Mouse (Mus musculus) gastrocnemius, postnatal 36 days (tissue): Measurements from ENCODE around the gene Pnrc2. TPM values are rescaled to one million over a fixed set of nuclear protein-coding genes. Genes with fewer than 3 reads are reported as not detected.
A peak's percentile ranks its signal among the peaks of the same experiment; 100 is the strongest.

Experiments used
- DNase-seq, 2 experiments: peaks; one replicate each; pipeline ENCODE4 v3.0.0; 2022
- intact Hi-C: fragments of 180-260 bp; cut with DNase I; formaldehyde crosslinking; loops from one replicate; pipeline ENCODE4 v1.15.1; 2025
- long read RNA-seq, 2 experiments: library from polyadenylated mRNA; stranded (forward); transcript quantifications; one replicate each; pipeline ENCODE4 v2.0.0; 2021
- total RNA-seq, 2 experiments: library from RNA; stranded (reverse); gene quantifications; 2 replicates each; pipeline ENCODE4 v1.2.3; 2021

Pnrc2 gene
- total RNA-seq = 10 to 100 TPM; 25.4 to 31.2 TPM
- long read RNA-seq, experiment 1, transcript Pnrc2-201 (3 exons, 1,919 nt) = major isoform, 12 of 15 reads
- long read RNA-seq, experiment 1, partial matches to known transcripts = 0 of 15 reads
- long read RNA-seq, experiment 1, other reads (novel, unspliced or antisense) = 2 of 15 reads
- long read RNA-seq, experiment 2, transcript Pnrc2-201 (3 exons, 1,919 nt) = major isoform, 26 of 38 reads
- long read RNA-seq, experiment 2, partial matches to known transcripts = 0 of 38 reads
- long read RNA-seq, experiment 2, other reads (novel, unspliced or antisense) = 11 of 38 reads

DNA sequence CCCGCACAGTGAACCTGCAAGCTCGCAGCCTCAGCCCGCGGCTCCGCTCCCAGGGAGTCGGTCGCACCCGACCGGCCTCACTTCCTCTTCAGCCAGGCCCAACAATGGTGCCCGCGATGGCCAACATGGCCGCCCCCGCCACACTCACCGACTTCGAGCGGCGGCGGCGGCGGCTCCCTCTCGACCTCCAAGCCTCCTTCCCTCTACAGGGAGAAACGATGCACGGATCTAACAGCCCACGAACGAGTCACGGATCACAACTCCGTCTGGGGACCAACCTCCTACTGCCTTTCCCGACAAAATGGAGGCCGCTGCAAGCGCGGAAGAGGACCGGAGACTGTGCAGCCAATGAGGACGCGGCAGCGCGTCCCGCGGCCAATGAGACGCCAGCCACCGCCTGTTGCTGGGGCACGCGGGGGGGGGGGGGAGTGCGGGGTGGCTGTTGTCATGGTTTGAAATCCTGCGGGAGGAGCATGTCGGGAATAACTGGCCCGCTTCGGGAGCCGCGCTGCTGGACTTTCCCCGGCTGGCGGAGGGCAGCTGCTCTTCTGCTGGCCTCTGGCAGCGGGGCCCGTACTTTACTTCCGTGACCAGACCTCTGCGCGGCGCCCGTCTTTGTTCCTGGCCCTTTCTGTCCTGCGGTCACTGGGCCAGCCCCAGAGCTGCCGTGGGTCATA lies at the start of gene Pnrc2:
Pnrc2 (minus strand) TSS at position 325 of the 677 bp plus-strand sequence.
- peak; percentile 82 to 88 for DNase-seq
- intact Hi-C loops = loop anchor here (2.0 kb wide), 1 partner anchor 17 kb away; no protein-coding TSS in a partner anchor

DNA sequence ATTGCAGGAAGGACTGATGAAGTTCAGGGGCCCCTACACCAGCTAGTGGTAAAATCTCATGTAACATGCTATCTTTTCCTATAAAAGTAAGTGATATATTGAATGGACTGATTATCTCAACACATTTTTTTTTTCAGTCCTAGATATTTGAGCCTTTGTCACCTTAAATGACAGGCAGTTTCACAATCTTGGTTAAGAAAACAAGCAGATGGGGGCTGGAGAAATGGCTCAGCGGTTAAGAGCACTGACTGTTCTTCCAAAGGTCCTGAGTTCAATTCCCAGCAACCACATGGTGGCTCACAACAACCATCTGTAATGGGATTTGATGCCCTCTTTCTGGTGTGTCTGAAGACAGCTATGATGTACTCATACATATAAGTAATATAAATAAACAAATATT lies 48.5 kb upstream of the Pnrc2 start:
- DNase-seq = no peak
- intact Hi-C loops = no loop called here

DNA sequence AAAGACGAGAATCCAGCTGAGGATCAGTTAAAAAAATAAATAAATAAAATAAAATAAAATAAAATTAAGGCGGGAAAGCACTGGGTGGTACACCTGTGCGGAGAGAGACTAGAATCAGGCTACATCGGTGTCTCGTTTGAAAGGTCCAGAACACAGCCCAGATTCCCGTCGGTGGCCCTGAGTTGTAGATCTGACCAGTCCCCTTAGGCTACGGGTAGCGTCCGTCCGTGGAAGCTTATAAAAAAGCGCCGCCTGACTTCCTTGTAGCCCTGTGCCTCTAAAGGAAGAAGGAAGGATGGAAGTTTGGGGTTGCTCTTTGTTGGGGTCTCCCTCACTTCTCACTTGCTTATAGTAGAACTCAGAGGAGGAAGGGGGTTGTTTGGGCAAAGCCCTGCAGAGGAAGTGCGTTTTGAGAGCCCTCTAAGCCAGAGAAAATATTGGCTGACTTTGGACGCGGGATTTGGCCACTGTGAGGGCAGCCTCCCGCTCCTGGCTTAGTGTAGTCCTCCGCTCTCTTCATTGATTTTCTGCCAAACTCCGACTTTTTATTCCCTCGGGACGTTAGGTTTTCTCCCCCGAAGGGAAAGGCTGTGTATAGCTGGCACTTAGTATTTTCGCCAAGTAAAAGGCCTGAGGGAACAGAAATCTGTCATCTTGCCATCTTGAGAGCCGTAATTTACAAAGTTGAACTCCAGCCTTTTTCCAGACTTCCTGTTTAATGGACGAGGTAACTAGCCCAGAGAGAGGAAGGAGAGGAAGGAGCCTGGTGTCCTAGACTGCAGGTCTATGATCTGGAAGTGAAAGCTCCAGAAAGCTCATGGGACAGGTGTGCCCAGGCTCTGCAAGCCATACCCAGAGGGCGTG lies 47.8 kb upstream of the Pnrc2 start:
- intact Hi-C loops = no loop called here
- no peak for DNase-seq

DNA sequence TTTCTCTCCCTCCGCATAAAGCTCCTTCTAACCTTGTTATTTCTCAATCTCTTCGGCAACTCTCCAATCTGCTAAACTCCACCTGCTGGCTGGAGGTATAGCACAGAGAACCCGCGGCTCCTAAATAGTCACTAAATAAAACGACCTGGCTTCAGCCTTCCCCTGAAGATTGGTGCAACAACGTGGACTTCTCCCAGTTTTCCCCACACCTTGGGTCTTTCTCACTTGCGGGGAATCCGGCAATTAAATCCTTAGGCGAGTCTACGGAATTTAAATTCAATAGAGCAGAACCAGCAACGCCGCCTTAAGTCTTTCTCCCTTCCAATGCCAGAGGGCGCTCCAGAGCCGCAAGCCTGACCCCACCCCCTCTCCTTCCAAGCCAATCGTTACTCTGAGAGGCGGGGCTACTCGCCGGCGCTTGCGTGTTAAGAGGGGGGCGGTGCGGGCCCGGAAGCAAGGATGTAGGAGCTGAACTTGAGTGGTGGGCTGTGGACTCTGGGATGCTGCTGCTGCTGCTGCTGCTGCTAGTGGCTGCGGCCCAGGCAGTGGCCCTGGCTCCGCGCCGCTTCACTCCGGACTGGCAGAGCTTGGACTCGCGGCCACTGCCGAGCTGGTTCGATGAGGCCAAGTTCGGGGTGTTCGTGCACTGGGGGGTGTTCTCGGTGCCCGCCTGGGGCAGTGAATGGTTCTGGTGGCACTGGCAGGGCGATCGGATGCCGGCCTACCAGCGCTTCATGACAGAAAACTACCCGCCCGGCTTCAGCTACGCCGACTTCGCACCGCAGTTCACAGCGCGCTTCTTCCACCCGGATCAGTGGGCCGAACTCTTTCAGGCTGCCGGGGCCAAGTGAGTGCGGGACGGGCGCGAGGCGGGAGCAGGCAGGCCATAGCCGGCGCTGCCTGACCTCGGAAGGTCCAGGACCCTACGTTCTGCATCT lies 46.9 kb upstream of the Pnrc2 start, which contains the start of gene Fuca1:
Fuca1 (plus strand) TSS at position 432 of the 938 bp plus-strand sequence.
- DNase-seq = peak; percentile 93 to 95
- intact Hi-C loops = no loop called here

DNA sequence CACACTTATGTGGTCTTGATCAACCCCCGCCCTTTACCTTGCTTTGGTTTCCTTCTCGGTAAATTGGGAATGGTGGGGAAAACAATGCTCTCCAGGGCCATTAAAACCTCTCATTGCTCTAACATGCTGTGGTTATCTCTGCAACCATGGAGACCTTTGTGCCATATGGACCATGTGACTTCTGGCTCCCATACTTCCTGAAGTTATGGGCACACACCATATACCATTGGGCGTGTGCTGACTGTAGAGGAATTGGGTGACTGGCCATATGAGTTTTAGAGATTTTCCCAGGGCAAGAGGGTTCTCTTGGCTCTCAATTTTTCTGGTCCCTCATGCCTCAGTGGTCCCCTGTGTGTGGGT lies 45.6 kb upstream of the Pnrc2 start:
- intact Hi-C loops = no loop called here
- no peak for DNase-seq

DNA sequence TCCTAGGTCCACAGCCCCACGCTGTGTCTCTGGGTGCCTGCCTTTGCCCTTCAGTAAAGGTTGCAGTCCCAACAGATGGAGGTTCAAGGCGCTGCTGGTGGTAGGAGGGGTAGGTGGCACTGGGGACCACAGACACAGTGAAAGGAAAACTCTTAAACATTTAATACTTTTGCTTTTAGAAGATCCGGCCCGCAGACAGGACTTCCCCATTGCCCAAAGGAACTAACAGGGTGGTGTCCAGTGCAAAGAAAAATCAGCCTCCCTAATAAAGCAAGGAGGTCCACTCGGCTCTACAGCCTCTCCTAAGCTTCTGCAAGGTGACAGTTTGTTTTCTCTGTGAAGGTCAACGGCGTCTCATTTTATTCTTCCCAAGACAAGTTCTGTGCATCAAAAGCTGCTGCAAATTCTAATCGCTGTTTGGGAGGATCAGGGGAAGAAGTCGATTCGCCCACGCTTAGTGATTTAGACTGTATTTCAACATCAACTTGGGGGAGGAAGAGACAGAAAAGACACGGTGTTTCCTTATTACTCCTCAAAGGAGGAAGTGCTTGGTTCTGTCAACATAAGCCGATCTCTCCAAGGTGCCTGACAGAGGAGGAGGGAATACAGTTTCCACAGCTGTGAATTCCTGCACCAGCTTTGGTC lies 45.1 kb upstream of the Pnrc2 start:
- intact Hi-C loops = no loop called here
- DNase-seq = no peak

DNA sequence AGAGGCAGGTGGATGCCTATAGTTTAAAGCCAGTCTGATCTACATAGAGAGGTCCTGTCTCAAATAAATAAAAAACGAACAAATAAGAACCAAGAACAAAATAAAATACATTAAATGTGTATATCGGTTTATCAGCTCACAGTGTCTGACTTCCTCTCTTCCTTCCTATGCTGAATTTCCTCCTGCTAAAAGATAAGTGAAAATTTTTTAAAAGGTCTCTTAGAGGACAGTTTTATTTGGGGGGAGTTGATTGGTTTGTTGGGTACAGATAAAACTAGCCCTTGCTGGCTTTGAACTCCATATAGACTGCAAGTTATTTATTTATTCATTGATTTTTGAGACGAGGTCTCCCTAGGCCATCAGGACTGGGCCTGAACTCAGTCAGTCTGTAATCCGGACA lies 39.8 kb upstream of the Pnrc2 start:
- DNase-seq = no peak

DNA sequence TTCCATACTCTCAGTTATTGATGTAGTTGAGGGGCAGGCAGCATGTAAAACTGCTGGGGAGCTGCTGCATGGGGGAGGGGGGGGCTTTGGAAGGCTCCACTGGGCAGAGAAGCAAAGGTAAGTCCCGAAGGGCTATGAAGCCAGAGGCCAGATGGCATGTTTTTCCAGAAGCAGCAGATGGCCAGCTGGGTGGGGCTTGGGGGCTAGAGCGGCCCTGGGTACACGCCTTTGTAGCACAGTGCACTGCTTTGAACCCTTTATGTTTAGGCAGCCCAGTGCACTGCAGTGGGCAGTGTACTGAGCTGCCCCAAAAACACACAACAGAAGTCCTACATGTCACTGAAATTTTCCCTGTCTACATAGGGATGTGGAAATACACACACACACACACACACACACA lies 39.2 kb upstream of the Pnrc2 start:
- intact Hi-C loops = no loop called here
- DNase-seq = no peak

More for the DNA sequence above, 39.8 kb upstream of the Pnrc2 start:
- intact Hi-C loops = no loop called here

DNA sequence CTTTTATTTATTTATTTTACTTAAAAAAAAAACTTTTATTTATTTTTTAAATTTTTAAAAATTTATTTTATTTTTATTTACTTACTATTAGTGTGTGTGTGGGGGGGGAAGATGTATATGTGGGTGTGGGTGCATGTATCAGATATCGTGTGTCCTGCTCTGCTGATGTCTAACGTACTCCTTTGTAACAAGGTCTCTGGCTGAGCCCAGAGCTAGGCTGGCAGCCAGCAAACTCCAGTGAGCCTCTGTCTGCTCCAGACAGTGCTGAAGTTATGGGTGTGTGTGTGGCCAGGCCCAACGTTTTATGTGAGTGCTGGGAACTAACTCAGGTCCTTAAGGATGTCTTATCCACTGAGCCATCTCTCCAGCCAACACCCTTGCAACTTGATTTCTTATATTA lies 38.5 kb upstream of the Pnrc2 start:
- DNase-seq = no peak

DNA sequence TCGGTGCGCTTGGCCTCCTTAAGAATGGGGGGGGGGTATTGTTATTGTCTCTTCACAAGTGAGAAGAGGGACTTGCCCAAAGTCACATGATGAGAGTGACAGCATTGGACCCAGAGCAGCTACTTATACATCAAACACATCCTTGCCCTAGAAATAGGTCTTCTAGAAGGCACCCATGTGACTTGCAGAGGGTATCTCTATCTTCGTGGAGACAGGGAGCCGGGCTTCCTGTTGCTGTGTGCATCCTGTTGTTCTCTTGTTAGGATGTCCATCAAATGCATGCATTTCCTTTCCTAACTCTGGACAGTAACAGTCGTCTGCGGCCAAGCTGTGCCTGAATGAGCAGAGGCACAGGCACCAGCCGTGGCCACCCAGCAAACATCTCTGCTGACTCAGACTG lies 37.9 kb upstream of the Pnrc2 start:
- DNase-seq = no peak
- intact Hi-C loops = no loop called here

More for the DNA sequence above, 38.5 kb upstream of the Pnrc2 start:
- intact Hi-C loops = no loop called here

DNA sequence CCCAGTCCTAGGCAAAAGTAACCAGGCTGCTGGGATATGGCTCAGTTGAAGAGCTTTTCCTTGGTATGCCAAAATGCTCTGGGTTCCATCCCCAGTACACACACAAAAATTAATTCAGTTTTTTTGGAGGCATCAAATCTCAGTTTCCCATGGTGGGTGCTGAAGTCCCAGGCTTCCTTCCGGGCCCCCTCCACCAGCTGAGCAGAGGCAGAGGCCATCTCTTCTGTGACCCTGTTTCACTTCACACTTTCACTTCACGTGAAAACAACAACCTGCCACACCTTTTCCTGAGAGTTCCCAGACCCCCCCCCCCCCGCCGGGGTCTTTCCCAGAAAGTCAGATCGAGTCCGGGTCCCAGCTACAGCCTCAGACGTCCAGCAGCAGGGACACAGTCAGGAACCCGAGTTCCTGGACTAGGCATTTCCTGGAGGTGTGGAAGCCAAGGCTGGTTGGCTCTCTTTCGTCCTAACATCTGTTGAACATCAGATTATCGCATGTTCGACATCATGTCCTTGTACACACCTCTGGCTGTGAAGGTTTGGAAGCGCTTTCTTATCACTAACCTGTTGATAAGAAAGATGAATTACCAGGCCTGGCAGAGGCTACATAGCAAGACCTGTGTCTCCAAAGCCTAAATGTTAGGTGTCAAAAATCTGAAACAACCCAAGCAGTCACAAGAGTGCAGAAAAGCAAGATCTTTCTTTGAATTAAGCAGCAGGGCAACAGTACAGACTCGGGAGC lies 35.8 kb upstream of the Pnrc2 start:
- intact Hi-C loops = no loop called here
- DNase-seq = no peak

DNA sequence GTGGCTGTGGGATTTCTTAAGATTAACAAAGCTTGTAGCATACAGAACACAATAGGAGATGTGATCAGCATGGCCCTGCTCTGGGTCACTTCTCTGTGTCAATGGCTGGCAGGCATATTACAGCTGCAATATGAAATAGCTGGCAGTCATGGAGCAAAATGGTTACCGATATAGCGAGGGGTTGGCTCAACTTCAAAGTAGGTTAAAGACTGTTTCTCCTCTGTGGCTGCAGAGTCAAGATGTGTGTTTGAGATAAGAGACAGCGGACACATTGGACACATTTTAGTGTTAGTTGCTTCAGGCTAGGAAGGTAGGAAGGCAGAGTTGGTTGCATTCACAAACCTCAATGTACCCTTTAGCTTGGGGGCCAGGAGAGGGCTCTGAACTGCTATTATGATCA lies 33.0 kb upstream of the Pnrc2 start:
- intact Hi-C loops = no loop called here
- DNase-seq = no peak

DNA sequence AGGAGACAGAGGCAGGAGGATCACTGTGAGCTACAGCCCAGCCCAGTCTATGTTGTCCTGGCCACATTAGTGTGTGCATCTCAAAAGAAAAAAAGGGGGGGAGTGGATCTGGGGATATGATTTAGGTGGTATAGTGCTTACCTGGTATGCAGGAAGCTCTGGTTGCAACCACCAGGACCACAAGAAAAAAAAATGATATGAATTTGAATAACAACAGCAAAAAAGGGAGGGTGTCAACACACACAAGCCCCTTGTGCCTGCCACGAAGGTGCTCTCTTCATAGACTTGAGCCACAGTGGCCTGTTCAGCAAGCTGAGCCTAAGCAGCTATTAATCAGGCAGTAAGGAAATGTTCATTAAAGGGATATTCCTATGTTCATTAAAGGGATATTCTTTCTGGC lies 31.2 kb upstream of the Pnrc2 start:
- DNase-seq = no peak
- intact Hi-C loops = no loop called here

DNA sequence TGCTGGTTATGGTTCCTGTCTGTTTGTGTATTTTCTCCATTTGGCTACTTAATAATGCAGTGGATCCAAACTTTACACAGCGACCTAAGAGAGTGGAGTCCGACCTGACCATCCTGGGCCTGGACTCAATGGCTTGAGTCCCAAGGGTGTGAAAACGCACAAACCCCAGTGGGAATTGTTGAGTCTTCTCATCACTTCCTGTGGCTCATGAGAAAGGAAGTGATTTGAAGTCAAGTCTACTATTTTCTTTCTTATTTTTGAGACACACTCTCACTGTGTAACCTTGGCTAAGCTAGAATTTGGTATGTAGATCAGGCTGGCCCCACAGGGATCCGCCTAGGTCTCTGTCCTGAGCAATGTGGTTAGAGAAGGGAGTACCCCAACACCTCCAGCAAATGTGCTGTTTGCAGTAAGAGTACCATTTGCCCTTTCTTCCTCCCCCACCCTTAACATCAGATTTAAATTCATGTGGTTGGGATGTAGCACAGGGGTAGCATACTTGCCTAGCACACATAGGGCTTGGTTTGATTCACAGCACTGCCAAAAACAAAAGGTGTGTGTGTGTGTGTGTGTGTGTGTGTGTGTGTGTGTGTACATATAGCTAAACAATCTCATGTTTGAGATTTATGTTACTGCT lies 29.1 kb upstream of the Pnrc2 start:
- intact Hi-C loops = no loop called here
- DNase-seq = no peak

DNA sequence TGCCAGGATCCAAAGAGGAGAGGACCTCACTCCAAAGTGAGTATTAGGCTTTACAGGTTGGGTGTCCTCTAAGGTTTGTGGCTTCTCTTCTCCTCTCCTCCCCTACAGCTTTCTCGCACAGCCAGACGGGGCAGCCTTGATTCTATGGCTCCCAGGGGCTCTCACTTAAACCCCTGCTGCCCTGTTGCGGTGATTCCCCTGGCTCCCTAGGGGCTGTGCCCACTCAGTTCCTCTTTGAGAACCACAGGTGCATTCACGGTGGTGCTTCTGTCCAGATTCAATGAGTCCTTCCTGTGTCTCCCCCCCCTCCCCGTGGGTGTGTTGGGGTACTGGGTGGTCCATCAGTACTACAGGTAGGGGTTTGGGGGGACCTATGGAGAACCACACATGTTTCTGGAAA lies 26.4 kb upstream of the Pnrc2 start:
- no peak for DNase-seq
- intact Hi-C loops = no loop called here

DNA sequence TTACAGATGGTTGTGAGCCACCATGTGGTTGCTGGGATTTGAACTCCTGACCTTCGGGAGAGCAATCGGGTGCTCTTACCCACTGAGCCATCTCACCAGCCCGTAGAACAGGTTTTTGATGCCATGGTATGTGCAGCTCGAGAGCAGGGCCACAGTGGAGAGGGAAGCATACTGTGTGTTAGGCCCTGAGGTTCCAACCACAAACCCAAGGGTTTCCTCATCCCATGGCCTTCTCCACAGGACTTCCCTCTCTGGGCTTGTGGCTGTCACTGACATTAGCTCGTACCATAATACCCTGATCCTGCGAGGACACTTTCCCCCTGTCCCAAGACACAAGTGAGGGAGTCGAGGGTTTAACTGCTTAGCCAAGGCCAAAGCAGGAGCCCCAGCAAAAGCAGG lies 25.4 kb upstream of the Pnrc2 start:
- intact Hi-C loops = no loop called here
- DNase-seq = no peak

DNA sequence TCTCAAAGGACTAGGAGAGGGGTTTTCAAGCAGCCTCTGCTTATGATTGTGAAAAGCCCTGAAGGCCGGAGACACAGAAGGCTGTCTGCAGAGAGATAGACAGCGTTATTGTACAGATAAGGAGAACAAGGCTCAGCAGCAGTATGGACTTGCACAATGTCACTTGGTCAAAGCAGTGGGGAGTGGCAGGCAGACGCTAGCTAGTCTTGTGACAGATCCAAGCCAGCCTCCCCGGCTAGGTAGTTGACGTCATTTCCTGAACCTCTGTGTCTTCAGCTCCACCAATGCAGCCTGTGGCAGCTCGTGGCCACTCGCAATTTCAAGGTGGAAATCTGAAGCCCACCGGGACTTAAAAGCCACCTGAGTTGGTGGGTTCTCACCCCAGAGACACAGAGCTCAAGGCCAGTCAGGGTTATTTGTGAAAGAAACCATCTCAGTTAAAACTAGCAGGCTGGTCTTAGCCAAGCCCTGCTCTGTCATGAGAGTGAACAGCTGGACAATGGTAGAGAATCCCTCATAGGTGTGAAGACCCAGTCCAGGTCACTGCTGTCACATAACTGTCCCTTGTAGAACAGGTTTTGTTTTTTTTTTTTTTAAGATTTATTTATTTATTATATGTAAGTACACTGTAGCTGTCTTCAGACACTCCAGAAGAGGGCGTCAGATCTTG lies 24.9 kb upstream of the Pnrc2 start:
- DNase-seq = no peak
- intact Hi-C loops = no loop called here

DNA sequence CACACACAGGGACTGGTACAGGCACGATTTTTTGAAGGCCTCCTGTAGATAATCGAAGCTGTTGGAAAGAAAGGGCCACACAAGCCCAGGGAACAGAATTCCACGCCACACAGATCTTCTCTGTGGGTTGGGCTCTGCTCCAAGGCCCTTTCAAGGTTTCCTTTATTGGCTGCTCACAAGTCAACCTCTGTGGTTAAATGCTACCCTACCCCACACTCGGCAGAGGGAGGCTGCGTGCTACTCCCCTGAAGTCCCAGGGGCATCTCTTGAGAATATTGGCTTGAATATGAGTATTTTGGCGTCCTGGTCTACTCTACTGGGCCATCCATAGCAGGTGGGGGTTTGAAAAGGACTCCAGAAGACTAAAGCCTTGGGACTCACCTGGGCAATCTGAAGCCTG lies 22.5 kb upstream of the Pnrc2 start:
- DNase-seq = no peak
- intact Hi-C loops = no loop called here
